In the genomic region with DNA sequence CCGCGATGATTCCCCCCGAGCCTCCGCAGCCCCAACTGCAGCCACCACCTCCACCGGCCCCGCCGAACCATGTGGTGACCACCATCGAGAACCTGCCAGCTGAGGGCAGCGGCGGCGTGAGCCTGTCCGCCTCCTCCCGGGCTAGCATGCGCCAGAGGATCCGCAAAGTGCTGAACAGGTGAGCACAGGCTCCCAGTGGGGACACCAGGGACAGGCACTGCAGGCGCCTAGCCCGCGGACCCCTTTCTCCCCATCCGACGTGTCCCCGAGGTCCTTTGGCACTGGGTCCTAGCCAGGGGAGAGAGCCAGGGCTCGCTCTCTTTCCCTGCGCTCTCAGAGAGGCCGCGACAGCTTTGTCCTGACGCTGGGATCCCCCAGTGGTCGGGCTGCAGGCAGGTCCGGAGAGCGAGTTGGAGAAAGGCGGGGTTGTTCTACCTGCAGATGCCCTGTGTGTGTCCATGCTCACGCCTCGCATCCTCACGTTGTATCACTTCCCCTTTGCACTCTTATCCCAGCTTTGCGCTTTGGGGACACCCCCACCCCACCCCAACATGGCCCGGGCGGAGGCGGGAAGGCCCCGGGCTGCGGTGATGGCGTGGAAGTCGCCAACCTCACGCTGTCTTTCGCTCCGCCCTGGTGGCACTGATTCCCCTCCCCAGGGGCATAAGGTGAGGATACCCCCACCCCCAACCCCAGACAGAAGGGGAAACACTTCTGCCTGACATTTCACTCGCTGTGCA, we compare ENCODE assay signal across 9 mouse cellular contexts. TPM values are rescaled to one million over a fixed set of nuclear protein-coding genes. Genes with fewer than 3 reads are reported as not detected.
A peak's percentile ranks its signal among the peaks of the same experiment; 100 is the strongest.
DNase-seq lines count a peak whose midpoint lies in the region; ATAC-seq lines count a peak whose summit lies in the region.
"Had no signal": no experiment of that assay in that cellular context is flagged by ENCODE, and none has a peak within 500 bp of the region (broad histone marks: within the 10 kb centered on the region; RNA-seq: fewer than 3 reads in every experiment).

No protein-coding gene starts in this region.

- H3K27ac ChIP-seq in embryonic facial prominence, embryonic 10.5 days (replicated peaks) = peak overlapping the region; percentile 88
- H3K27ac ChIP-seq in midbrain, embryonic 13.5 days = peak overlapping the region; percentile 96

- peaks cover 14% of the 10 kb centered on the region for H3K4me1 ChIP-seq in megakaryocyte, embryonic 14.5 days
- peaks cover 13% of the 10 kb centered on the region for H3K4me1 ChIP-seq in embryonic facial prominence, embryonic 10.5 days
- peaks cover 18% of the 10 kb centered on the region; the same call in 1 of the 2 replicates for H3K4me1 ChIP-seq in midbrain, embryonic 13.5 days (replicated peaks)

- no peaks in the 10 kb centered on the region for H3K36me3 ChIP-seq in megakaryocyte, embryonic 14.5 days (replicated peaks; ENCODE audit: low read length)
- no peaks in the 10 kb centered on the region for H3K36me3 ChIP-seq in embryonic facial prominence, embryonic 10.5 days (replicated peaks)
- H3K36me3 ChIP-seq in midbrain, embryonic 13.5 days = 0 out of 2 replicates have a peak, but pooled peaks cover 4% of the 10 kb centered on the region

- ATAC-seq in megakaryocyte, adult 5-6 weeks (ENCODE audit: poor library complexity, severe bottlenecking) = no peak
- ATAC-seq in midbrain, embryonic 13.5 days = peak; percentile 83

- H3K27me3 ChIP-seq in megakaryocyte, embryonic 14.5 days (replicated peaks) = peaks cover 27% of the 10 kb centered on the region
- peaks cover 15% of the 10 kb centered on the region for H3K27me3 ChIP-seq in embryonic facial prominence, embryonic 10.5 days (replicated peaks; ENCODE audit: low read depth, poor library complexity, severe bottlenecking)
- no peaks in the 10 kb centered on the region for H3K27me3 ChIP-seq in midbrain, embryonic 13.5 days

- H3K9me3 ChIP-seq in megakaryocyte, embryonic 14.5 days = peaks cover 18% of the 10 kb centered on the region
- no peaks in the 10 kb centered on the region for H3K9me3 ChIP-seq in embryonic facial prominence, embryonic 10.5 days
- H3K9me3 ChIP-seq in midbrain, embryonic 13.5 days = no peaks in the 10 kb centered on the region

- peak; percentile 74 for DNase-seq in embryonic facial prominence, embryonic 10.5 days (ENCODE audit: low spot score)
- DNase-seq in heart, postnatal 36 days = peak; percentile 1 to 4
- DNase-seq in layer of hippocampus, postnatal 25 days (ENCODE audit: extremely low spot score in 1 of 2, low spot score in 1 of 2) = peak; percentile 35 to 51
- DNase-seq in testis, postnatal 14 days (ENCODE audit: low spot score) = peak; percentile 10
- no peak for DNase-seq in spleen, postnatal 14 days (ENCODE audit: low spot score in 2 of 2)

- H3K9ac ChIP-seq in midbrain, embryonic 13.5 days (replicated peaks) = peak overlapping the region; percentile 96

- peak overlapping the region; percentile 80 for H3K4me2 ChIP-seq in midbrain, embryonic 13.5 days (replicated peaks)

- H3K4me3 ChIP-seq in megakaryocyte, embryonic 14.5 days (replicated peaks) = peak overlapping the region; percentile 89
- H3K4me3 ChIP-seq in embryonic facial prominence, embryonic 10.5 days = peak overlapping the region; percentile 71
- H3K4me3 ChIP-seq in midbrain, embryonic 13.5 days (replicated peaks) = peak overlapping the region; percentile 92

- under 1% methylated on average over 45 of the region's 45 CpGs for WGBS in embryonic facial prominence, embryonic 10.5 days
- under 1% methylated on average over 45 of the region's 45 CpGs for WGBS in midbrain, embryonic 13.5 days

- intact Hi-C loops in heart, postnatal 36 days (cut with DNase I) = no loop called here

RNA-seq across cellular contexts. Expression of a gene that starts 0.8 kb away (rescaled TPM):
- polyA plus RNA-seq in megakaryocyte, embryonic 14.5 days (2012; ENCODE audit: insufficient read depth, low replicate concordance) = not detected in 2 replicates
- not detected in 2 replicates for total RNA-seq in megakaryocyte, adult 5-6 weeks (2015)
- total RNA-seq in megakaryocyte, adult 5-6 weeks (2017) = not detected in 2 replicates
- 3.6 and 4.9 TPM in 2 replicates for polyA plus RNA-seq in embryonic facial prominence, embryonic 10.5 days (2016; fragmentation: Nextera tagmentation; extraction: Ambion mirVana)
- under 1 TPM; 0.35 to 0.75 TPM for total RNA-seq in heart, postnatal 36 days (2021)
- 10 to 100 TPM; 32.6 to 34.5 TPM for total RNA-seq in layer of hippocampus, postnatal 25 days (2021)
- polyA plus RNA-seq in midbrain, embryonic 13.5 days (2015; fragmentation: Nextera tagmentation; extraction: Ambion mirVana) = 33.0 and 36.3 TPM in 2 replicates
- total RNA-seq: neutrophil, adult 5-6 weeks had no signal

Comparison
In these comparisons a context has a peak if more than half of its experiments do, and no peak if none do; other contexts are left out.
1. DNase-seq: peak in embryonic facial prominence, embryonic 10.5 days (single experiment), heart, postnatal 36 days (2 of 2), layer of hippocampus, postnatal 25 days (2 of 2) and testis, postnatal 14 days (single experiment); none in spleen, postnatal 14 days (0 of 2).
2. RNA of a gene that starts 0.8 kb away (total RNA-seq): 32.6 to 34.5 TPM in layer of hippocampus, postnatal 25 days; 0.35 to 0.75 TPM in heart, postnatal 36 days and not detected in megakaryocyte, adult 5-6 weeks; every median in the first group is over 10 times any median in the second.
3. Peak in every context shown above with its lines, with median percentiles within 50 percentile points of each other: H3K4me3 ChIP-seq.